Mouse (Mus musculus) heart, adult 2 months (tissue): ENCODE data around the gene Galp.

ENCODE experiments used
- CTCF ChIP-seq: fragments of 200-600 bp; IDR thresholded peaks from 2 replicates; pipeline ENCODE4 v1.8.1; 2022; ENCODE audit warnings: antibody characterized with exemption, mild to moderate bottlenecking, moderate library complexity
- EP300 ChIP-seq: fragments of 200-500 bp; IDR thresholded peaks from 2 replicates; pipeline ENCODE4 v1.6.1; 2011; ENCODE audit warnings: low read depth, low read length, control low read depth; ENCODE audit not compliant: insufficient read depth
- POLR2A ChIP-seq: fragments of 200-500 bp; IDR thresholded peaks from 2 replicates; pipeline ENCODE4 v1.6.1; 2011; ENCODE audit warnings: mild to moderate bottlenecking, low read depth, low read length, control low read depth; ENCODE audit not compliant: insufficient read depth

DNA sequence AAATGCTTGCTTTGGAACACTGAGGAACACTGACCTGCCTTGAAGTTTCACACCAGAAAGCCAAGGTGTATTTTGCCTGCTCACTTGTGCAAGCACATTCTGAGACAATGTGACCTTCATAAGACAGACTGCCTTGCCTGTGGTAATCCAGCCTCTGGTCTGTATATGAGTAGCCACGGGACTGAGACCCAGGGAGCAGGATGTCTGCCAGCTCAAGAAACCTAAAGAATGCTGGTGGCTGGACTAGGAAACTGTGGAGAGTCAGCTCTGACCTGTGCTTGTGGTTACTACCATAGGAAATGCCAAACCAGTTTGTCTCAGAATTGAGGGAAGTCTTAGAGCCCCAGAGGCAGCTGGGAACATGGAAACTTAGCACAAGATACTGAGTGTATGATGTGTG, 11.5 kb upstream of the Galp start:
- TF ChIP-seq POLR2A = no peak
- no peak for TF ChIP-seq CTCF
- TF ChIP-seq EP300 = no peak
